Mouse (Mus musculus) fibroblast of lung, adult 2 months (primary cell): ENCODE measurements around the gene Fbxl18.

Experiments used
- DNase-seq: peaks from one replicate; pipeline ENCODE4 v3.0.0-alpha.2; 2011; ENCODE audit warnings: low read depth

The Fbxl18 gene

DNA sequence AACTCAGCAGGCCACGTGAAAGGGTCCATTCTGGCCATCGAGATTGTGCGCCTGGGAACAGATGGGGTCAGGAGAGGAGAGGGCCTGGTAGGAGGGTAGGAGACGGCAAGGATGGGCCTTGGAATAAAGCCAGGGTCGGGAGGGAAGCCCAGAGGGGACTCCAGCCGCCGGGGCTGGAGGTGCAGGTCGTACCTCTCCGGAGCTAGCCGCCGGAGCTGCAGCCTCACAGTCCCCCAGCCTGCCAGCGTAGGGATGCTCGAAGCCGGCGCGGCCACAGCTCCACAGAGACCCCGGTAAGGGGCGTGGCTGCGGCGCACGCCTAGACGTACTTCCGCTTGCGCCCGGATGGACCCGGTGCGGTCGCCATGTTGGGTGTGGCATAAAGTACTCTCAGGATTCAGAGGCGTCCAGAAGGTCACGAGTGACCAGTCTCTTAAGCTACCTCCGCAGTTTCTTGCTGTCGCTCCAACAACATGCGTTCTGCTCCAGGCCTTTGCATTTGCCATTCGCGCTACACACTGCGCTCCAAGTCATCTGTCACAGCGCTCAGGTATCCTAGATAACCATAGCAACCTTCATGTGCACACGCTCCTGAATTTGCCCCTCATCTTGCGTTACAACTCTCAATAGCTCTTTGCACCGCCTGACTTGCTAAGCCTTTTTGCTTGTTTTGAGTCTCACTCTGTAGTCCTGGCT, at the start of gene Fbxl18:
Gene Fbxl18, minus strand, starts transcription at position 504 of the 696 bp plus-strand sequence.
- peak; percentile 74 for DNase-seq

DNA sequence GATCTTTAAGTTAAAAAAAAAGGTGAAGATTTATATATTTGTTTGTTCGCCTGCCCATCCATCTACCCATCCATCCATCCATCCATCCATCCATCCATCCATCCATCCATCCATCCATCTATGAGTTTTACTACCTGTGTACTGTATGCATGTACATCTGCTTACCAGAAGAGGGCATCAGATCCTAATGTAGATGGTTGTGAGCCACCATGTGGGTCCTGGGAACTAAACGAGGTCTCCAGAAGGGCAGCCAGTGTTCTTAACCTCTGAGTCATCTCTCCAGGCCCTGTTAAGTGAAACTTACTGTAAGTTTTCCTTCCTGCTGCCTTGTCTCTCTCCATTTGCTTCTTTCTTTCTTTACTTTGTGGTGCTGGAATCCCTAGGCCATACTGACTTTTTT, 45.2 kb upstream of the Fbxl18 start:
- DNase-seq = no peak

DNA sequence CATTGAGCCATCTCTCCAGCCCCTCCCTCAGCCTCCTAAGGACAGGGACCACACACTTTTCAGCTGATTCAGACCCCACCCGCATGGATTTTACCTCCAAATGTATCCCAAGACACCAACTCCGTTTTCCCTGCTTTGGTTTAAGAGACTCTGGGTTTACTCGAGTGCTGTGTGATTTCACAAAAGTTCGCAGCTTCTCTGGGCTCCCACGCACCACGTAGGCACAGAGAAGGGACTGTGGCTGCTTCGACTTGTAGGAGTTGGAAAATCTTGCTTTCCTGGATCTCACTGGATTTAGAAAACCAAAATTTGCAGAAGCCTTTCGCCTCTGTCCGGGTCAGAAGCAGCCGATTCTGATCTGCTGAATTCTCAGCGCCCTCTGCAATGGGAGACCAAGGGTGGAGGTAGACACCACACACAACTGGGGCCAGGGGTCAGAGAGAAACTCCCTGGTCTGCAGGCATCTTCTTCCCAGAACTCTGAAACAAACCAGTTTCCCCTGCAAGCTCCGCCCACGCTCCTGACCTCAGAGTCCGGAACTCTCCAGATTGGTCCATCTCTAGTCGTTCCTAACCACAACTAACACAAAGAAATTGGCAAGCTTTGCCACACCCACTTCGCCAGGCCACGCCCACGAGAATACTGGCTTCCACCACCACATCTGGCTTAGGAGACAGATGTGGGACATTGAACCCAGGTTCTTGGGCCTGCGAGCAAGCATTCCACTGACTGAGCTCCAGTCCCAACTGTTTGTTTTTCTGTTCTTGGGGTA, 42.9 kb upstream of the Fbxl18 start:
- no peak for DNase-seq

DNA sequence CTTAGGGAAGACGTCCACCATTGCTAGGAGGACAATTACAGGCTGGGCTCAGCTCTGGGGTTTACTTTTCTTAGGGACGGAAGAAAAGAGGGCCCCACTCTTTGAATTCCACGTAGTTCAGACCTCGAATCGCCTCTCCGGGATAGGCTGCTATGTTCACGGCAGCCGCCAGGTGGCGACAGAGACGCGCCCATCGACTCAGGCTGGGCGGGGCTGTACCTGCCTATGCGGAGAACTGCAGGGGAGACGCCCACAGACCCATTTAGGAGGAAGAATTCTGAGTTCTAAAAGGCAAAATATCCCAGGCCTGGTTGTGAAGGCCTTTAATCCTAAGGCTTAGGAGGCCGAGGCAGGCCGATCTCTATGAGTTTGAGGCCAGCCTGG, 41.1 kb upstream of the Fbxl18 start:
- DNase-seq = no peak

DNA sequence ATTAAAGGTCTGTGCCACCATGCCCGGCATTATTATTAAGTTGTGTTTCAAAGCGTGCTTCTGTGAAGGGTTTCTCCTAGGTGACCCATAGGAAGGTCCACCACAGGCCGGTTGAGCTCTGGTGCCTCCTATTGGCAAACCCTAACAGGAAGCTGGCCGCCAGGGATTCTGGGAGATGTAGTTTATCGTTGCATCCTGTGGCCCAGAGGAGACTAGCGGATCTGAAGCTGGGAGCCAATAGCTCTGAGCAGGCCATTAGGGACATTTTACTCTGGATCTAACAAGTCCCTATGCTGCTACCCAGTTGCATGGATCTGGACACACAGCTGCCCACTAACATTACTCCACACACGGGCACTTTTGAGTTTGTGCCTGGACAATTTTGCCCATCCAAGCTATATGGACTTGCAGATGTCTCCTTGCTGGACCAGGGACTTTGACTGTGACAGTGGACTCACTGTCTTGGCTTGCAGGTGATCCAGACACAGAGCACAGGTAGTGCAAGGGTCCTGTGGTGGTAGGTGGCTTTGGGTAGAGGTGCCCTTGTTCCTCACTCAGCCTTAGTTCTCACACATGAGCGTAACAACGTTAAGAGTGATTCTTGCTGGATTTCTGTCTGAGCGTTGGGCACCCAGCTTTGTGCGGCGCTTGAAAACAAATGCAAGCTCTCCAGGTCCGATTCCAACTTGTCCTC, 40.6 kb upstream of the Fbxl18 start:
- DNase-seq = no peak

DNA sequence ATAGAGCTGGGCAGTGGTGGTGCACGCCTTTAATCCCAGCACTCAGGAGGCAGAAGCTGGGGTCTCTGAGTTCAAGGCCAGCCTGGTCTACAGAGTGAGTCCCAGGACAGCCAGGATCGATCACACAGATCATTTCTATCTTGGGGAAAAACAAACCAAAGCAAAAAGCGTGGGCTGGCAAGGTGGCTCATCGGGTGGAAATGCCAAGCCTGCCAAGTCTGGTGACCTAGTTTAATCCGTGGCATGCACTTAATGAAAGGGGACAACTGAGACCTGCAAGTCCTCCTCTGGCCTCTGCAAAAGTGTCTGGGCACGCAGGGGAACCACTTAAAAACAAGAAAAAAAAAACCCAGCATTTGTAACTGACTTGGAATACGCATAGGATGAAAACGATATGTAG, 37.5 kb upstream of the Fbxl18 start:
- DNase-seq = no peak

DNA sequence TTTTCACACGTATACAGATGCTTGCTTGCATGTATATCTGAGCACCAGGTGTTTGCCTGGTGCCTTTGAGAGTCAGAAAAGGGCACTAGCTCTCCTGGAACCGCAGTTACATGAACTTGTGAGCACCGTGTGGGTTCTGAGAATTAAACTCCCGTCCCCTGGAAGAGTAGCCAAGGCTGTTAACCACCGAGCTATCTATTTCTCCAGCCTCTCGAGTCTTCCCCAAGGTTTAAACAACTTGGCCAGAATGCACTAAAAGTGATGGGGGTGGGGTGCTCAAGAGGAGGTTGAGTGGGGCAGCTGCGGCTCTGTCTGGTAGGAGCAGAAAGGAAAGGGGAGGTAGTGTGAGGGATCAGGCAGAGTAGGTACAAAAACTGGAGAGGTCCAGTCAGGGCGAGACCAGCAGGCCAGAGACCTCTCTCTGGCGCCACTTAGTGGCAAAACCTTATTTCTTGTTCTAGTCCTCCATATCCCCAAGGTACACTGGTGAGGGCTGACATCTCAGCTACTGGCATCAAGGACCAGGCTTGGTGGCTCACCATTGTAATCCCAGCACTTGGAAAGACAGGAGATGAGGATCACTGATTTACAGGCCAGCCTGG, 37.0 kb upstream of the Fbxl18 start:
- DNase-seq = peak; percentile 50

DNA sequence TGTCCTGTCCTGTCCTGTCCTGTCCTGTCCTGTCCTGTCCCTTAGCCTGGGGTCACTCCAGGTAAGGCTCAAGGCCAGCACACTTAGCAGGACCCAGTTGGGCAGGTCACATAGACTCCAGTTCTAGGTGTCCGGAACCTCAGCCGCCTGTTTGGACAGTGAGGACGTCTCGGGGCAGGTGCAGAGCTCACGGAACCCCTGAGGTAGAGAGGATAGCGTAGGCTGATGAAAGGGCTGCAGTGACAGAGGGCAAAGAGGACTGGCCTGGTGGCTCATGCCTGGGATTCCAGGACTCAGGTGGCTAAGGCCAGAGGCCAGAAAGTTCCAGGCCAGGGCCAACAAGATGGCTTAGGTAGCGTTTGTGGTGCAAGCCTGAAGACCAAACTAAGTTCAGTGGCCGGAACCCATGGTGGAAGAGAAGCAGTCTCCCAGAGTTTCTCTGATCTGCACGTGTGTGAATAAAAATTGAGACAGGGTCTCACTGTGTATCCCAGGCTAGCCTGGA, 36.1 kb upstream of the Fbxl18 start:
- DNase-seq = no peak

DNA sequence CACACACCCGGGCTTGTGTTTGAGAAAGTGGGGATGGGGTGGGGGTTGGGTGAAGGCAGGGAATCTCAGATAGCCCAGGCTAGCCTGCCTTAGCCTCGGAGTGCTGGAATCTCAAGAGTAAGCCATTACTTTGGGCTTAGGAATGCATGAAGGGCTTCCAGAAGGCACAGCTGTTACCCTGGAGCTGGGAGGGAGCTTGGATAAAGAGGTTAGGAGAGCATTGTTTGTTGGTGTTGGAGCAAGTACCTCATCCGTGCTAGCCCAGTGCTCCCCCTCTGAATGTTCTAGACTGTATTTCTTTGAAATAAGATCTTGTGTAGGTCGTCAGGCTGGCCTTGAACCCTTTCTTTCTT, 34.2 kb upstream of the Fbxl18 start:
- no peak for DNase-seq

DNA sequence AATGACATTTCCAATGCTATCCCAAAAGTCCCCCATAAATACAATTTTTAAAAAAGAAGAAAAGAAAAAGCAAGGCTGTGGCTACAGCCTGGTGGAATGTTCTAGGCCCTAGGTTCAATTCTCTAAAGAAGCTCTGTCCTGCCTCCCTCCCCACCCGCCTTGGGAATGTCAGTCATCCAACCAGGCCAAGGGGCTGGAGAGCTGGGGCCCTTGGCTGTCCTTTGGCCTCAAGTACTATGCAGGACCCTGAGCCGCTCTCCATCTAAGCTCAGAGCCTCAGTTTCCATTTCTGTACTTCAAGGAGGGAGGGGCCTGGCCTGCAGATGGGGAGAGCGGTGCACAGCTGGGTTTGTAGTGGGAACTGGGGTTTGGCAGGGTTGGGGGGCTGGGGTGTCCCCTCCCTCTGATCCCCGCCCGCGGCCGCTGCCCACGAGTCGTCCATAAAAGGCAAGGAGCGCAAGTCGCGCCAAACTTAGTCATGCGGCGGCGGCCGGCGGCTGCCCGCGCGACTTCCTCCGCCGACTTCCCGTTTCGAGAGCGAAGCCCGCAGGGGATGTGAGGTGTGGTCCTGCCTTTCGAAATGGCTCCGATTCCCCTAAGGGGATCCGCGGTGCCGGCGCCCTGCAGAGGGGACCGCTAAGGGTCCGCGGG, 33.7 kb upstream of the Fbxl18 start:
- no peak for DNase-seq

DNA sequence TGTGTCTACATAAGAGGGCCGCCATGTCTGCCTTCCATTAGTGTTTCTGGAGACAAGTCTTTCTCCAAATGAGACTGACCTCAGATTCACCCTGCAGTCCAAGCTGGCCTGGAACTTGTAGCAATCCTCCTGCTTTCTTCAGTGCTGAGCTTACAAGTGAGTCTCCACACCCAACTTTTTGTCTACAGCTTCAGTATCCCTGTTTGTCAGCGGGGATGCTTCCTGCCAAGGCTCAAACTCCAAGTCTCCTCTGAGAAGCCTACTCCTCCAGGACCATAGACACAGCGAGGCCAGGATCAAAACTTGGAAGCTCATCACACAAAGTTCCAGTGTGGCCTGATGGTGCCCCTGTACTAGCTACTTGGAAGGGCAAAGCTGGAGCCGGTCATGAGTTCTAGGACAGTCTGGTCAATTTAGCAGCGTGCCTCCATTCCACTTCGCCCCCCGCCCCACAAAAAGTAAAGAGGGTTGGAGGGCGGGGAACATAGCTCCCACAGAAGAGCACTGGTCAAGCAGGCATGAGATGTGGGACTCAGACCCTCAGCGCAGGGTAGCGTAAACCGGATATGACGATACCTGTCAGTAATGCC, 32.2 kb upstream of the Fbxl18 start:
- DNase-seq = no peak

DNA sequence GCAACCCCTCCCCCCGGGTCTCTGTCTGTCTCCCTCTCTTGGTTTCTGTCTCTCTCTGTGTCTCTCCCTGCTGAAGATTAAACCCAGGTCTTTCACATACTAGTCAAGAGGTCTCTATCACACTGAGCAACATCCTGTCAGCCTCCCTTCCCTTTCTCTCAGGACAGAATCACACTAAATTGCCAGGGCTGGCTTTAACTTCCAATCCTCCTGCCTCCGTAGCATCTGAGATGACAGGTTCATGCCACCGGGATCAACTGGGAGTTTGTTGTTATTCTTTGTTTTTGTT, 31.7 kb upstream of the Fbxl18 start:
- DNase-seq = no peak

DNA sequence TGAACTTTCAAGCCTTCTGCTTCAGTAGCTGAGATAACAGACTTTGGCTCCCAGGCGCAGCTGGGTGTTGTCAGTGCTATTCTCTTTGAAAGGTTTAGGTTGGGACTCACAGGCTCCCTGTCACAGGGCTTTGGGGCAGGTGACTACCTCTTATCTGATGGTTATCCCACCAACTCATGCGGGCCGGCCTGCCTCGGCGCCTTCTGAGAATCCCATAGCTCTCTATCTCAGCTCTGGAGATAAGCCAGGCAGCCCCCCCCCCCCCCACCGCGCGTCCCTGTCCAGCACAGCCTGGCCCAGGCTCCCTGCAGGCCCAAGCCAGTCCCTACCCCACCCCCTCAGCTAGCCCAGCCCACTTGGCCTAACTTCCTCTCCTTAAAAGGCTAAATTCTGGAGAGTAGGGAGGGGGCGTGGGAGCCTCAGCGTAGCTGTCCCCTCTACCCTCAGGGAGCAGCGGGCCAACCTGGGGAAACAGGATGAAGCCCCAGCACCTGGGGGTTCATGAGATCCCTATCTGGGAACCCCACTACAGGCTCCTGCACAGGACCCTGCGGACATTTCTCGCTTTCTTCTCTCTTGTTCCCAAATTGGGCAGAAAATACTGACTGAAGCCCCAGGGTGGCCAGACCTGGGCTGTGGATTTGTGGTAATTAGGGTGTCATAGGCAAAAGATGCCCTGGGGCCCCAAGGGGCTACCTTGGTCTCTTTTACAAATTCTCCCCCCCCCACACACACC, 31.2 kb upstream of the Fbxl18 start:
- DNase-seq = no peak

DNA sequence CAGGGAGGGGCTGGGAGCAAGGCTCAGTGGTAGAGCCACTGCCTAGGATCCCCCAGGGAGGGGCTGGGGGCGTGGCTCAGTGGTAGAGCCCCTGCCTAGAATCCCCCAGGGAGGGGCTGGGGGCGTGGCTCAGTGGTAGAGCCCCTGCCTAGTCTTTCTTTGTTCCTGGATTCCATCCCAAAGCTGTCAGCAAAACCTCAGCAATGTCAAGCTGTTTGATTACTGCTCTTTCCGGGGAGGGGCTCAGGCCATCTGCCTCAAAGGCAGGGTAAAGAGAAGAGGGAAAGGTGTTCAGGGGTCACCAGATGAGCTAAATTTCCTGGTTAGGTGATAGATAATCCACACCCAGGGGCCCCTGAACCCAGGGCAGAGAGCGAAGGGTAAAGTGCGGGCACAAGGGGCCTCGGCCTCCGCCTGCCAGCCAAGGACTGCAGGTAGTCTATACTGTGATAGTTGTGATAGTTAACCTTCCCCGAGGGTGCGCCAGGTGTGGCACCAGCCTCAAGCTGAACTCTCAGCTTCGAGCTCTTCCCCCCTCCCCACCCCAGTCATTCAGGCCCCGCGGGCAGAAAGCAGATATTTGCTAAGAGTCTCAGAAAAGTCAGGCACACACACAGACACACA, 29.2 kb upstream of the Fbxl18 start:
- DNase-seq = no peak

DNA sequence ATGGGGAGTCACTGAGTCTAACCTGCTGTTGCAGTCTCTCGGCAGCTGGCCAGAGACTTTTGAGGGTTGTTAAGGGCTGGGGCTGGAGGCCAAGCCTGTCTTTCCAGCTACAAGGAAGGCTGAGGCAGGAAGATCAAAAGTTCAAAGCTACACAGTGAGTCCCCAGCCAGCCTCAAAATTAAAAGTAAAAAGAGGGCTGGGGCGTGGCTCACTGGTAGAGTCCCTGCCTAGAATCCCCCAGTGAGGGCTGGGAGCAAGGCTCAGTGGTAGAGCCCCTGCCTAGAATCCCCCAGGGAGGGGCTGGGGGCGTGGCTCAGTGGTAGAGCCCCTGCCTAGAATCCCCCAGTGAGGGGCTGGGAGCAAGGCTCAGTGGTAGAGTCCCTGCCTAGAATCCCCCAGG, 28.6 kb upstream of the Fbxl18 start:
- DNase-seq = no peak

DNA sequence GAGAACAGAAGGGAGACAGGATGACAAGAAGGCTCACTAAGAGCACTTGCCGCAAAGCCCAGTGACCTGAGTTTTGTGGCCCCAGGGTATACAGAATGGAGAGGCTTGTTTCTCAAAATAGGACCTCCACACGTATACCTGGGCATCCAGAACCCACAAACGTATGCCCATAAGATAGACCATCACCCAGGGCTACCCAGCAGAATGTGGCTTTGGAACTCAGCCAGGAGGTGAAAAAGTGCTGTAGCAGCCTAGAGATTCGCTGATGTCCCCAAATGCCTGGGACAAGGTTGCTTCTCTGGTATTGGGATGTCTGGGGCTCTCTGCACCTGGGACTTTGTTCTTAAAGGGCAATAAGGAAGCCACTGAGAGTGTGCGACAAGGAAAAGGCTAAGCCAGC, 27.0 kb upstream of the Fbxl18 start:
- no peak for DNase-seq

DNA sequence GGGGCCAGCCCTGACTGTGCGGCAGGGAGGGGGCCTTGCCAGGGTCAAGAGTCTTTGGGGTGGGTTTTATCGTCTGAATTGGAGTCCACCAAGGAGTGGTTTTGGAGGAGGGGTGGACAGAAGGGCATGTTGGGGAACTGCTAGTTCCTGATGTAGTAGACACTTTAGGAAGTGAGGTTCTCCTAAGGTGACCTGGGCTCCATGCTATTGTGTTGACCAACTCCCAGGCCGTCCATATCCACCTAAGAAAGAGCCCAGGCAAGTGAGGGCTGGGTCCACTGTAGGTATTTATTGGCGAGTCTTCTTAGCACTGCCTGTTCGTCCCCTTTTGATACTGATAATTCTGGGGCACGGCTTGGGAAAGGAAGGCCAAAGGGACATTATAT, 25.8 kb upstream of the Fbxl18 start:
- DNase-seq = no peak

DNA sequence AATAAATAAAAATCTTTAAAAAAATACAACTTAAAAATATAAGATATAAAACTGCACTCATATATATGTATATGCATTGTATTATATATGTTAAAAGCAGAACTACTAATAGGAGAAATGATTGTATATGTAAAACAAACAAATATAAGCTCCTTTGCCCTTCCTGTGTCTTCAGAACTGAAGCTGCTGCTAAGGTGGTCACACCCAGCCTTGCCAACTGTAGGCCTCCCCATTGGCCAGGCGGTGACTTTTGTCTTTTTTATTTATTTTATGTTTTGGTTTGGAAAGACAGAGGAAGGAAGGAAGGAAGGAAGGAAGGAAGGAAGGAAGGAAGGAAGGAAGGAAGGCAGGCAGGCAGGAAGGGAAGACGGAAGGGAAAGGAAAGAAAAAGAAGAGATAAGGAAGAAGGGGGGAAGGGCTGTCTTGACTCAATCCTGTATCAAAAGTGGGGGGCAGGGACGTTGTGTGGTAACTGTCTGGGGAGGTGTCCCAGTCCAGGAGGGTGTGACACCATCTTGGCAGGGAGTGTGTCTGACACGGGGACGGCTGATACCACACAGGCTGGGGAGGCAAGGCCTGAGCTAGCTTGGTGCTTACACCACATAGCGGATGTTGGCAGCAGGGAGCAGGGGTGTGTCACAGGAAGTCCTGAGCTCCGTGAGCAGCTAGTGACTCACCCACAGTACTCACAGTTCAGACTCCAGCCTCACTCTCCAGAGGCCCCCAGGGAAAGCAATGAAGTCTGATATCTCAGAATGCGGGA, 25.3 kb upstream of the Fbxl18 start:
- peak; percentile 89 for DNase-seq

DNA sequence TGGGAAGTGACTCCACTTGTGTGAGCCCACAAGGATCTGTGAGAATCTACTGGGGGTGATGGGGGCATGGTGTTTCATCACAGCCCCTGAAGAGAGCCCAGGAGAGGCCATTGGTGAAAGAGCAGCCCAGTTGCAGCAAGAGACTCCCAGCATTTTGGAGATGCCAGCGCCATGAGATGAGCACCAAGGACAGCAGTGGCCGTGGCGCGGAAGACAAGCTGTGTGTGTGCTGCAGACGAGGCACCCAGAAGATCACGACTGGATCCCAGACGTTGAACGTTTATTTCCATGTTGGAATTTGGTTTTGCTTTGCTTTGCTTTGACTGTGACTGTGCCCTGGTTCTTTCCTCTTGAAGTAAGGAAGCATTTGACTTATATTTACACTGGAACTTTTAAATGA, 22.2 kb upstream of the Fbxl18 start:
- DNase-seq = no peak

DNA sequence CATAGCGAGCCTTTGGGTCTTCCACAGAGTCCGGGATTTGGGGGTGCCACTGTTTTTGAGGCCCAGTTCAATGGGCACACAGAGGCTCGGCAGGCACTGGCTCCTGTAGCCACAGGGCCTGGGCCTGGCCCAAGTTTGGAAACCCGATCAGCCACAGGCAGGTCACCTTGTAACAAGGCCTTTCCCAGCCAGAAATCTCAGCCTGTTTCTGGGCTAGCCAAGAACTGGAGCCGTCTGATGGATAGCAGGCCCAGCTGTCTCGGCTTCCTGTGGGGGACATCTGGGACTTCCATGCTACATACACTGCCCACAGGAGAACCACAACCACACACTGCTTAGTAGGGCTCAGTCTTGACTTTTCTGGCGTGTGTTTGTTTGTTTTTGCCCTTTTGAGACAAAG, 21.4 kb upstream of the Fbxl18 start:
- no peak for DNase-seq
